Mouse (Mus musculus): ENCODE measurements around the gene Bcl2l13.

- no peak for TF ChIP-seq GATA1 (IDR thresholded peaks at IDR 0.05; ENCODE audit: low read length)
- TF ChIP-seq TAL1 (IDR thresholded peaks at IDR 0.05; ENCODE audit: low read length) = no peak
Observed at GRCm38 (mm10) chr6:120806999-120807737, 28.8 kb upstream of the Bcl2l13 start.

All from erythroblast, embryonic 14.5 days (primary cell).